Mouse (Mus musculus) spleen, adult 2 months (tissue): Measurements from ENCODE around the gene Yju2.

Experiments used
- CTCF ChIP-seq: fragments of 200-500 bp; IDR thresholded peaks from 2 replicates; pipeline ENCODE4 v1.5.1; 2011; ENCODE audit warnings: mild to moderate bottlenecking, inconsistent platforms; ENCODE audit not compliant: insufficient read depth, insufficient read length, insufficient replicate concordance; ENCODE audit errors: extremely low read depth
- POLR2A ChIP-seq: fragments of 200-500 bp; IDR thresholded peaks from 2 replicates; pipeline ENCODE4 v1.6.1; 2011; ENCODE audit warnings: low read depth, low read length, inconsistent platforms

GRCm38 (mm10) chr17:56003000-56003399 lies 44.1 kb downstream of the Yju2 start:
- TF ChIP-seq CTCF = no peak
- no peak for TF ChIP-seq POLR2A
